ENCODE assay signal across 8 mouse cellular contexts in the genomic region with DNA sequence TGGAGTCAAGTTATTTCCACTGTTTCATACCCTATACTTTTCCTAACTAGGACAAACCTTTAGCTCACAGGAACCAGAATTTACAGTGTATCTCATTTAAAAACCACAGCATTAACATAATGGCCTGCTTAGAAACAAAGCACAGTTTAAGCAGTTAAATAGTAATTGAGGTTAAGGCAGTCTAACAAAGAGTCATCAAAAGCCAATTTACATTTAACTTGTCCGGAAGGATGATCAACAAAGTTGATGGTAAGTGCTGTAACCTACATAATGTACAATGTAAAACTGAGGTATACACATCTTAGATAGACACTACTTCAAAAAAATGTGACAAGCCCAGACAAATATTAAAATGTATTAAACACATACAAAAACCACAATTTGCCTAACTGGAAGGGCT. TPM values are rescaled to one million over a fixed set of nuclear protein-coding genes. Genes with fewer than 3 reads are reported as not detected.
A peak's percentile ranks its signal among the peaks of the same experiment; 100 is the strongest.
DNase-seq lines count a peak whose midpoint lies in the region; ATAC-seq and TF ChIP-seq lines count a peak whose summit lies in the region.

No protein-coding gene starts in this region.

- no peaks in the 10 kb centered on the region for H3K9me3 ChIP-seq in heart, embryonic 12.5 days (replicated peaks)
- no peaks in the 10 kb centered on the region for H3K9me3 ChIP-seq in ES-E14 (ENCODE audit: control insufficient read depth, insufficient read depth, low read depth, low read length)
- no peaks in the 10 kb centered on the region for H3K9me3 ChIP-seq in hindbrain, embryonic 13.5 days
- H3K9me3 ChIP-seq in midbrain, embryonic 11.5 days (ENCODE audit: control insufficient read depth, low read length): no peaks in the 10 kb centered on the region

- H3K4me1 ChIP-seq in heart, embryonic 12.5 days (replicated peaks): peaks cover 39% of the 10 kb centered on the region
- H3K4me1 ChIP-seq in ES-E14 (ENCODE audit: control insufficient read depth in 2 of 2, insufficient read depth in 2 of 2, low read length in 2 of 2, poor library complexity in 1 of 2): peaks cover 0 to 3% of the 10 kb centered on the region in 2 experiments; a peak in 1 of 4 replicates
- H3K4me1 ChIP-seq in hindbrain, embryonic 13.5 days (replicated peaks): peaks cover 47% of the 10 kb centered on the region
- peaks cover 15% of the 10 kb centered on the region for H3K4me1 ChIP-seq in midbrain, embryonic 11.5 days (ENCODE audit: control insufficient read depth, insufficient read depth, low read length)

- no peaks in the 10 kb centered on the region for H3K27me3 ChIP-seq in heart, embryonic 12.5 days (replicated peaks)
- no peaks in the 10 kb centered on the region for H3K27me3 ChIP-seq in hindbrain, embryonic 13.5 days
- H3K27me3 ChIP-seq in midbrain, embryonic 11.5 days (ENCODE audit: control insufficient read depth, insufficient read depth, low read length): no peaks in the 10 kb centered on the region

- in situ Hi-C loops in ES-E14 (cut with MboI; ENCODE audit: low sequenced_read_pairs in 2 of 2, unreplicated experiment in 2 of 2): no loop called here

- peak overlapping the region; percentile 89 for H3K4me2 ChIP-seq in heart, embryonic 12.5 days
- H3K4me2 ChIP-seq in hindbrain, embryonic 13.5 days: peak overlapping the region; percentile 83
- H3K4me2 ChIP-seq in midbrain, embryonic 11.5 days: peak overlapping the region; percentile 89

- no peak overlapping the region for H3K27ac ChIP-seq in heart, embryonic 12.5 days (ENCODE audit: poor library complexity, severe bottlenecking)
- no peak overlapping the region; the same call in 1 of the 2 replicates for H3K27ac ChIP-seq in ES-E14 (ENCODE audit: insufficient read depth, low read depth, low read length, poor library complexity, severe bottlenecking)
- H3K27ac ChIP-seq in hindbrain, embryonic 13.5 days: peak overlapping the region; percentile 91; the same call in 1 of the 2 replicates
- H3K27ac ChIP-seq in midbrain, embryonic 11.5 days (ENCODE audit: low read depth, low read length): no peak overlapping the region

- H3K36me3 ChIP-seq in heart, embryonic 12.5 days: peaks cover 26% of the 10 kb centered on the region
- peaks cover 31% of the 10 kb centered on the region for H3K36me3 ChIP-seq in ES-E14 (ENCODE audit: control insufficient read depth, insufficient read depth, low read length, poor library complexity, severe bottlenecking)
- peaks cover 3% of the 10 kb centered on the region; the same call in 1 of the 2 replicates for H3K36me3 ChIP-seq in hindbrain, embryonic 13.5 days
- 0 out of 2 replicates have a peak, but pooled peaks cover 3% of the 10 kb centered on the region for H3K36me3 ChIP-seq in midbrain, embryonic 11.5 days (ENCODE audit: control insufficient read depth, insufficient read depth, low read length)

- peak overlapping the region; percentile 95 for H3K4me3 ChIP-seq in heart, embryonic 12.5 days
- H3K4me3 ChIP-seq in ES-E14 (ENCODE audit: insufficient read depth in 1 of 2, low read depth in 1 of 2, low read length in 2 of 2, poor library complexity in 1 of 2, severe bottlenecking in 1 of 2): peak overlapping the region; percentile 90 to 93
- peak overlapping the region; percentile 96 for H3K4me3 ChIP-seq in hindbrain, embryonic 13.5 days
- H3K4me3 ChIP-seq in midbrain, embryonic 11.5 days (ENCODE audit: low read depth, low read length): peak overlapping the region; percentile 94

- ATAC-seq in heart, embryonic 12.5 days (ENCODE audit: insufficient number of reproducible peaks, low FRiP score): no peak
- ATAC-seq in hindbrain, embryonic 13.5 days (ENCODE audit: low FRiP score): no peak
- no peak for ATAC-seq in midbrain, embryonic 11.5 days (ENCODE audit: low FRiP score)
- no peak for ATAC-seq in granulocyte monocyte progenitor cell, adult 5-6 weeks (replicated peaks; ENCODE audit: poor library complexity, severe bottlenecking)

- intact Hi-C loops in heart, postnatal 10 days (cut with DNase I): loop anchor here (2.0 kb wide), 2 partner anchors 17 to 29 kb away; partner anchors contain the start of gene Ppih

- 88% methylated on average over 1 of the region's 1 CpGs for WGBS in heart, embryonic 12.5 days
- 81% methylated on average over 1 of the region's 1 CpGs for WGBS in hindbrain, embryonic 13.5 days
- WGBS in midbrain, embryonic 11.5 days: 96% methylated on average over 1 of the region's 1 CpGs

- DNase-seq in heart, postnatal 10 days: no peak
- no peak for DNase-seq in ES-E14 (ENCODE audit: low read depth, low spot score)
- no peak for DNase-seq in midbrain, embryonic 11.5 days (ENCODE audit: low spot score, missing footprints)
- DNase-seq in left cerebral cortex, adult 9 months (ENCODE audit: low spot score in 2 of 2): no peak
- no peak for DNase-seq in right cerebral cortex, postnatal 10 days (ENCODE audit: low spot score in 2 of 2)

- peak overlapping the region; percentile 95; the same call in 1 of the 2 replicates for H3K9ac ChIP-seq in heart, embryonic 12.5 days
- H3K9ac ChIP-seq in ES-E14 (ENCODE audit: insufficient read depth, low read depth, low read length, poor library complexity, severe bottlenecking): peak overlapping the region; percentile 95; the same call in 1 of the 2 replicates
- H3K9ac ChIP-seq in hindbrain, embryonic 13.5 days: peak overlapping the region; percentile 92
- H3K9ac ChIP-seq in midbrain, embryonic 11.5 days (ENCODE audit: low read length): peak overlapping the region; percentile 89; the same call in 1 of the 2 replicates

TF ChIP-seq in ES-E14, 5 proteins besides CTCF, POLR2A, EP300 and RAD21:
- no peak for TF ChIP-seq ZNF384 (IDR thresholded peaks at IDR 0.05; ENCODE audit: low read depth, low read length)
- no peak for TF ChIP-seq ZC3H11A (IDR thresholded peaks at IDR 0.05; ENCODE audit: borderline replicate concordance, low read depth, low read length)
- no peak for TF ChIP-seq MAFK (IDR thresholded peaks at IDR 0.05; ENCODE audit: insufficient read depth, low read depth, low read length)
- TF ChIP-seq HCFC1 (IDR thresholded peaks at IDR 0.05; ENCODE audit: borderline replicate concordance, insufficient read depth, low read length): no peak
- no peak for TF ChIP-seq CHD2 (IDR thresholded peaks at IDR 0.05; ENCODE audit: low read depth, low read length)

RNA-seq across cellular contexts. Expression of gene Ybx1, which starts 2.5 kb away (rescaled TPM):
- polyA plus RNA-seq in heart, embryonic 12.5 days (2016; fragmentation: Nextera tagmentation; extraction: Ambion mirVana): 851 and 903 TPM in 2 replicates
- 100 to 1,000 TPM; 750 to 806 TPM for total RNA-seq in heart, postnatal 10 days (2021)
- total RNA-seq in ES-E14 (2012; rRNA removed): 574 and 855 TPM in 2 replicates
- 817 and 857 TPM in 2 replicates for polyA plus RNA-seq in hindbrain, embryonic 13.5 days (2015; fragmentation: Nextera tagmentation; extraction: Ambion mirVana)
- 1,380 and 1,435 TPM in 2 replicates for polyA plus RNA-seq in midbrain, embryonic 11.5 days (2014; fragmentation: Nextera tagmentation; extraction: Ambion mirVana)
- 1,162 and 1,300 TPM in 2 replicates for total RNA-seq in granulocyte monocyte progenitor cell, adult 5-6 weeks (2014; fragmentation: Nextera tagmentation)
- total RNA-seq in granulocyte monocyte progenitor cell, adult 5-6 weeks (2017): 1,625 and 1,634 TPM in 2 replicates

RNA-seq across cellular contexts. Expression of gene Ppih, which starts 28.4 kb away (rescaled TPM):
- polyA plus RNA-seq in heart, embryonic 12.5 days (2016; fragmentation: Nextera tagmentation; extraction: Ambion mirVana): 58.1 and 58.5 TPM in 2 replicates
- 10 to 100 TPM; 15.1 to 15.4 TPM for total RNA-seq in heart, postnatal 10 days (2021)
- total RNA-seq in ES-E14 (2012; rRNA removed): 101 and 127 TPM in 2 replicates
- 60.2 and 63.4 TPM in 2 replicates for polyA plus RNA-seq in hindbrain, embryonic 13.5 days (2015; fragmentation: Nextera tagmentation; extraction: Ambion mirVana)
- 123 and 124 TPM in 2 replicates for polyA plus RNA-seq in midbrain, embryonic 11.5 days (2014; fragmentation: Nextera tagmentation; extraction: Ambion mirVana)
- total RNA-seq in granulocyte monocyte progenitor cell, adult 5-6 weeks (2014; fragmentation: Nextera tagmentation): 107 and 136 TPM in 2 replicates
- 163 and 172 TPM in 2 replicates for total RNA-seq in granulocyte monocyte progenitor cell, adult 5-6 weeks (2017)

RNA-seq across cellular contexts. Expression of gene Cldn19, which starts 36.7 kb away (rescaled TPM):
- not detected in 2 replicates for polyA plus RNA-seq in heart, embryonic 12.5 days (2016; fragmentation: Nextera tagmentation; extraction: Ambion mirVana)
- under 1 TPM; 0.17 to 0.43 TPM for total RNA-seq in heart, postnatal 10 days (2021)
- total RNA-seq in ES-E14 (2012; rRNA removed): 0.18 and 0.63 TPM in 2 replicates
- polyA plus RNA-seq in hindbrain, embryonic 13.5 days (2015; fragmentation: Nextera tagmentation; extraction: Ambion mirVana): 0.76 and 1.3 TPM in 2 replicates
- polyA plus RNA-seq in midbrain, embryonic 11.5 days (2014; fragmentation: Nextera tagmentation; extraction: Ambion mirVana): 0.49 TPM in 1 of 2 replicates, not detected in the other
- not detected in 2 replicates for total RNA-seq in granulocyte monocyte progenitor cell, adult 5-6 weeks (2014; fragmentation: Nextera tagmentation)
- not detected in 2 replicates for total RNA-seq in granulocyte monocyte progenitor cell, adult 5-6 weeks (2017)

RNA-seq across cellular contexts. Expression of gene P3h1, which starts 59.2 kb away (rescaled TPM):
- polyA plus RNA-seq in heart, embryonic 12.5 days (2016; fragmentation: Nextera tagmentation; extraction: Ambion mirVana): 32.8 and 34.3 TPM in 2 replicates
- total RNA-seq in heart, postnatal 10 days (2021): 10 to 100 TPM; 23.5 to 24.7 TPM
- 61.9 and 113 TPM in 2 replicates for total RNA-seq in ES-E14 (2012; rRNA removed)
- polyA plus RNA-seq in hindbrain, embryonic 13.5 days (2015; fragmentation: Nextera tagmentation; extraction: Ambion mirVana): 12.2 and 13.2 TPM in 2 replicates
- 15.5 TPM in 2 replicates for polyA plus RNA-seq in midbrain, embryonic 11.5 days (2014; fragmentation: Nextera tagmentation; extraction: Ambion mirVana)
- 14.0 and 14.7 TPM in 2 replicates for total RNA-seq in granulocyte monocyte progenitor cell, adult 5-6 weeks (2014; fragmentation: Nextera tagmentation)
- 14.7 and 15.9 TPM in 2 replicates for total RNA-seq in granulocyte monocyte progenitor cell, adult 5-6 weeks (2017)

RNA-seq across cellular contexts. Expression of gene AU022252, which starts 59.4 kb away (rescaled TPM):
- polyA plus RNA-seq in heart, embryonic 12.5 days (2016; fragmentation: Nextera tagmentation; extraction: Ambion mirVana): 27.8 and 28.9 TPM in 2 replicates
- total RNA-seq in heart, postnatal 10 days (2021): 10 to 100 TPM; 13.8 to 18.2 TPM
- total RNA-seq in ES-E14 (2012; rRNA removed): 17.1 and 18.3 TPM in 2 replicates
- 32.5 and 33.4 TPM in 2 replicates for polyA plus RNA-seq in hindbrain, embryonic 13.5 days (2015; fragmentation: Nextera tagmentation; extraction: Ambion mirVana)
- 32.2 and 35.2 TPM in 2 replicates for polyA plus RNA-seq in midbrain, embryonic 11.5 days (2014; fragmentation: Nextera tagmentation; extraction: Ambion mirVana)
- total RNA-seq in granulocyte monocyte progenitor cell, adult 5-6 weeks (2014; fragmentation: Nextera tagmentation): 5.3 and 11.2 TPM in 2 replicates
- 9.3 and 23.6 TPM in 2 replicates for total RNA-seq in granulocyte monocyte progenitor cell, adult 5-6 weeks (2017)
